Mouse (Mus musculus): ENCODE data around the gene Cdc42ep3. TPM values are rescaled to one million over a fixed set of nuclear protein-coding genes. Genes with fewer than 3 reads are reported as not detected.

The Cdc42ep3 gene
- total RNA-seq (2021) = 1 to 10 TPM; 6.7 to 8.6 TPM
- long read RNA-seq, experiment 1, transcript Cdc42ep3-201 (2 exons, 2,265 nt) = major isoform, 10 of 11 reads
- long read RNA-seq, experiment 1, partial matches to known transcripts = 0 of 11 reads
- long read RNA-seq, experiment 1, other reads (novel, unspliced or antisense) = 1 of 11 reads
- long read RNA-seq, experiment 2, transcript Cdc42ep3-201 (2 exons, 2,265 nt) = major isoform, 5 of 6 reads
- long read RNA-seq, experiment 2, partial matches to known transcripts = 0 of 6 reads
- long read RNA-seq, experiment 2, other reads (novel, unspliced or antisense) = 1 of 6 reads

DNA sequence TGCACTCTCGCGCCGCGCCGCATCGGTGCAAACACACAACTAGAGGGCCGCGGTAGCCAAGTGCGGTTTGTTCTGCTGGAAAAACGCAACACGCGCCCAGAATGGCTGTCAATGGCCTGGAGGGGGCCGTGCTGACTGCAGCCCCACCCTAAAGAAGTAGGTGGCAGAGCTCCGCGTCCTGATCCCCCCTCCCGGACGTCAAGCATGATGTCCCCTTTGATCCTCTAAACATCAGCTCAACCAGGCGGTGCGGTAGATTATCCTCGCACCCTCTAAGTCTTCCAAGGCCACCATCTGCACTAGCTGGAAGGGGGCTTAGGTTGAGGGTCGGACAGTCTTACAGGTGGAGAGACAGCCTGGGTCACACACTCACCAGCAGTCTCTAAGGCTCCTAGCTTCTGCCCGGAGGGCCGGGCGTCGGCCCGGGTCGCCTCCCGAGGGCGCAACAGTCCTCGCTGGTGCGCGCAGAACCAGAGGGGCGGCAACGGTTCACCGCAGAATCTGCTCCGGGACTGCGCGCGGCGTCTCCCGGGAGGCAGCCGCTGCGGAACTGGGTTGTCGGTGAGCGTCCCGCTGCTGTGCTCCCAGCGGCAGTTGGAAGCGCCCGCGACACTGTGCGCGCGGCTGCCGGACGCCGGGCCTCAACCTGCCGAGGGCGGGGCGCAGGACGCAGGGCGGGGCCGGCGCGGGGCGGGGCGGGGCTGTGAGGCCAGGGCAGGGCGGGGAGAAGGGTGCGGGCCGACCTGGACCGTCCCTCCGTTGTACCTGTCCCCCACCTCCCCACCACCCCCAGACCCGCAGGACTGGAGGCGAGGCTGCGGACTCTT, at the start of gene Cdc42ep3:
TSS of gene Cdc42ep3 (minus strand) at position 648 of the 827 bp plus-strand sequence.
- peak; percentile 86 to 91 for DNase-seq

GRCm38 (mm10) chr17:79400356-79400755, 45.5 kb upstream of the Cdc42ep3 start:
- DNase-seq = peak; percentile 12 to 23

GRCm38 (mm10) chr17:79398416-79398815, 43.5 kb upstream of the Cdc42ep3 start:
- DNase-seq = no peak

- DNase-seq = no peak
These were observed 39.9 kb upstream of the Cdc42ep3 start for GRCm38 (mm10) chr17:79394799-79395198.

DNA sequence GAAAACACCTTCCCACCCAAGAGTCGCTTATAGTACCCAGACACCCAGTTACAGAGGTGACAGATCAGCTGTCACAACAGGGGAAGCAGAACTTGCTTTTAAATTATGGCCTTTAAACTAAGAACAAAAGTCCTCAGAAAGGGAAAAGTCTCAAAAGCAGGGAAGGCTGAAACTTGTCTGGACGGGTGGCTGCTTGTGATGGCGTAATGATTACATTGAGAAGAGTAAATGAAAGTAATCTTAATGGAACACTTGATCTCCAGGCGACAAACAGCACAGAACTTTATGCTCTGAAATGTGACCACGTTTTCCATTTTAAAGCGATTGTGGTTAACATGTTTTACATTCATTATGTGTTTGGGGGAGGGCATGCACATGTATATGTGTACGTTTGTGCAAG, 39.0 kb upstream of the Cdc42ep3 start:
- DNase-seq = no peak

DNA sequence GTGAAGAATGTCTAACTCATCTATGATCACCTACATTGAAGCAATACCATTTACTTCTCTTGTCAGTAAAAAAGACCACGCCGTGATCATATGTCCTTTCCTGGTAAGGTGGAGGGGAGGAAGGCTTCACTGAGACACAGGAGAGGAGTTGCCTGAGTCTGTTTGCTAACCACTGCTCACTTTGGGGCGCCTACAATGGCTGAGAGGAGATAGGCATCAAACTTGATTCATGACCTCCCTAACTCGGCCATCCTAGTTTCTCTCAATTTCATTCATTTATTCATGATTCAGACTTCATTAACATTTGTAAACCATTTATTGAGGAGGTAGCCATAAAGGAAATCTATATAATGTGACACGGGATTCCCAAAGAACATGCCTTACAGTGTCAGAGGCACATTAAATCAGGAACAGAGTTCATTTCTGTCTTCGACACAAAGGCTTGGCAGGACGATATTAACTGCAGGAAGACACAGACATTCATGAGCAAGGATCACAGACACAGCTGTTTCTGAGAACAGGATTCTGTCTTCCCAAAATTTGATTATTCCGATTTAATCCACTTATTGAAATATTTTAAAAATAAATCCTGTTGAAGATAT, 32.7 kb upstream of the Cdc42ep3 start:
- DNase-seq = no peak

- no peak for DNase-seq
These were observed 26.6 kb upstream of the Cdc42ep3 start for GRCm38 (mm10) chr17:79381485-79381884.

GRCm38 (mm10) chr17:79379191-79379590, 24.3 kb upstream of the Cdc42ep3 start:
- DNase-seq = peak in 1 of 2 experiments; percentile 1

- DNase-seq = no peak
These were observed 21.7 kb upstream of the Cdc42ep3 start for GRCm38 (mm10) chr17:79376434-79377210.

DNA sequence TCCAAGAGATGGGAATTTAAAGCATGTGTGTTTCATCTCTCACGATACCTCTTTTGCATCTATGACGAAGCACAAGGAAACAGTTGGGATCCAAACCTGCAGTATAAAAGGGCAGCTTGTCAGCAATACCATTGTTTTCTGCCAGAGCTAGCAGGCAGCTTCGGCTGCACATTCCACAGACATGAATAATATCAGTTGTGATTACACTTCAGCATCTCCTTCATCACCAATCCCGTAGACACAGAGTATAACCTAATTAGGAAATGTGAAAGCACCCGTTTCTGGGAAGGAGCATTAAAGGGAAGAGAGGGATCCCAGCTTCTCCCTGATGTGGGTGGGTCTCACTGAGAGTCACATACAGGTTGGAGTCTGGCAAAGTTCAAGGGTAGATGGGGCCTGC, 18.1 kb upstream of the Cdc42ep3 start:
- DNase-seq = no peak

GRCm38 (mm10) chr17:79364749-79365450, 10.0 kb upstream of the Cdc42ep3 start:
- no peak for DNase-seq

DNA sequence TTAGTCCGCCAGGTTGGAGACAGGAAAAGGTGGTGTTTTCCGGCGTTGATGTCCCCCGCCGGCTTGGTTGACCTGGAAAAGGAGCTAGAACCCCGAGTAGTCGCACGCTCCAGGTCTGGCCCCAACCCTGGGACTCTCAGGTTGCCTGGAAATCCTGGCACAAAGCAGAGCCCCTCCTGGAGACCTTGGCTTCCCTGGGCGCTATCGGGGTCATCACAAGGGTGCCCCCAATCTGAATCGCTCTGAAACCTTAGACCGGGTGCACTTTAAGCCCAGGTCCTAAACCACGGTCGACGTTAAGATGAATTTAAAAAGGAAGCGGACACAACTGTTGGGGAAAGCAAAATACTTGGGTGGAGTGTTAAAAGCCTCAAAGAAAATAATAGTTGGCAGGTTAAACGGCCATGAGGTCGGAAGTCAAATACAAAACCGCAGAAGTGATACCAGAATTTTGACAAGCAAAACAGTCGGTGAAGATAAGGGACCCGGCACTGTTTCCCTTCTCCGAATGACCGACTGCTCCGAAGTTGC, 1.2 kb upstream of the Cdc42ep3 start:
- DNase-seq = peak in 1 of 2 experiments; percentile 28

DNA sequence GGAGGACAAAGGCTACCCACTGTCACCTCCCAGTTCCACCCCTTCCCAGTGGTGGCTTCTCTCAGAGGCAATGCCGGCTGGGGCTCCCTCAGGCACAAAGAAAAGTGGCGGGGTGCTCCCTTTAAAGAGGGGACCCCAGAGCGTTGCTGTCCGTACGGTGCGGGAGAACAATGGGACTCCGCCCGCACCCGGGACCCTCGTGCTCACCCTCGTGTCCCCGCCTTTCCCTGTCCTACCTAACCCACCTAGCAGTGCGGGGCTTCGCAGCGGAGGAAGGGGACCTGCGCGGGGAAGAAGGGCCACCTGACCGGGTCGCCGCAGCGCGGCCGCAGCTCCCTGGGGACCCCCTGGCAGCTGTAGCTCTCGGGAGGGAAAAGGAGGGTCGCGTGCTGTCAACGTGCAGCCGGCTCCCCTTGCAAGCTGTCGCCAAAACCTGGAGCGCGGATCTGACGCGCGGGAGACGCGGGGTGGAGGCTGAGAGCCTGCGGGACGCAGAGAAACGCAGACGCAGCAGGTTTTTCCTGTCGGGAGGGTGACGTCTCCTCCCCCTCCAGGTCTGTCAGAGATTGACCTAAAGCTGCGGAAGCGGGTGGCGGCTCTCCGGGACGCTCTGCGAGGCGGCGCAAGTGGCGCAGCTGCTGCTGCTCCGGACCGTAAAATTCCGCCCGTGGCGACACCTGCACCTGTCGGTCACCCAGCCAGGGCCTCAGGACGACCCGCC, 540 bp upstream of the Cdc42ep3 start:
- peak; percentile 66 to 79 for DNase-seq

GRCm38 (mm10) chr17:79354174-79354443, 782 bp downstream of the Cdc42ep3 start:
- DNase-seq = no peak

GRCm38 (mm10) chr17:79353446-79354173, 1.3 kb downstream of the Cdc42ep3 start:
- DNase-seq = no peak

DNA sequence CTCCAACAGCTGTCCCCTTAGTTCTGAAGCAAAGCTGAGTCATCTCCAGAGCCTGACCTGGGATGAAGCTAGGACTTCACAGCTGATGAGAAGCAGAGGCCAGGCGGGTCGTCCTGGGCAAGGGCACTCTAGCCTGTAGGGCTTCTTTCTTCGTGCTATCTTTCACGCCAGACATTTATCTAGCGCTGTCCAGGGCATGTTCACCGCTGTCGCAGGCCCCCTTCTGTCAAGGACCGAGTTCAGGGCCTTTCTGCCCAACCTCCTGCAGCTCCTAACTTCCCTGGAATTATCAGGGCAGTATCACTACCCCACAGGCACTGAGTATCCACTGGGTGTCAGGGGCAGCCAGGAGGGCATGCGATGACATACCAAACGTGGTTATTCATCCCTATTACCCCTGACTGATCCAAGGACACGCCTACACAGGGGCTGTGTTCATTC, 4.1 kb downstream of the Cdc42ep3 start:
- DNase-seq = peak in 1 of 2 experiments; percentile 19

GRCm38 (mm10) chr17:79349371-79349770, 5.5 kb downstream of the Cdc42ep3 start:
- peak in 1 of 2 experiments; percentile 19 for DNase-seq

DNA sequence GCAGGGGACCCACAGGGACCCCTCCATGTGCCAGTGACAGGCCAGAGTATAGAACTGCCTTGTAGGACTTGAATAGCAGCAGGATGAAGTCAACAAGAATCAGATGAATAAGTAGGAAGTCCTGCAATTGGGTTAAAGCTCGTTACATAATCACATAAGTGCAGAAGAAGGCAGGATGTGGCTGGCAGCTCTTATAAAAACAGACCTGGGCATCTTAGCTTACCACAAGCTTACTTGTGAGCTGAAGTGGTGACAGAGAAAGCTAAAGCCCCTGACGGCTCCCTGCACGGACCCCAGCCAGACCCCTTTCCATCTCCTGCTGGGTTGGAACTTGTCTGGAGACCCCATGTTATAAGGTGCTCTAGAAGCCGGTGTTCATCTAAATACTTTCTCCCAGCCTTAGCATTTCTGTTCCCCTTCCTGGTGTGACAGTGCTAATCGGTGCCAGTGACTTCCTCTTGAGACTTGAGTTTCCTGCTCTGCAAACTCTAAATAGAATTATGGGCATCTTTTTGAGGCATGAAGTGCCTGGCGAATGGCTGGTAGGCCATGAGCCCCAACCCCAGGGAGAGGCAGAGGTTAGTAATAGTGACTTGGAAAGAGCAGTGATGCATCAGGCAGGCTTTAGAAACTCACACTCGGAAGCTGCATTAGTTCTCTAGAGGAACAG, 6.8 kb downstream of the Cdc42ep3 start:
- no peak for DNase-seq

GRCm38 (mm10) chr17:79347291-79347690, 7.6 kb downstream of the Cdc42ep3 start:
- DNase-seq = no peak

Data from adrenal gland, postnatal 36 days (tissue).